Mouse (Mus musculus): Measurements from ENCODE around the gene Olfr1358. TPM values are rescaled to one million over a fixed set of nuclear protein-coding genes. Genes with fewer than 3 reads are reported as not detected.

Olfr1358 gene
- polyA plus RNA-seq, 1 experiment from 2014 or later: not detected

Small RNA genes lying within 50 kb of the gene (microRNA-seq; reads per million reads assigned to microRNA genes)
- not detected for gene Gm27541

Other genes starting within 250 kb of the Olfr1358 start
- 32.8 and 39.8 TPM in 2 replicates for gene Agpat3, start 164.9 kb upstream of the Olfr1358 start, polyA plus RNA-seq (2016; fragmentation: Nextera tagmentation; extraction: Ambion mirVana)
- gene Rrp1, start 104.4 kb upstream of the Olfr1358 start, polyA plus RNA-seq (2016; fragmentation: Nextera tagmentation; extraction: Ambion mirVana): 358 and 365 TPM in 2 replicates
- 142 and 149 TPM in 2 replicates for gene Cstb, start 91.8 kb upstream of the Olfr1358 start, polyA plus RNA-seq (2016; fragmentation: Nextera tagmentation; extraction: Ambion mirVana)
- 11.9 and 13.2 TPM in 2 replicates for gene Pdxk, start 52.5 kb upstream of the Olfr1358 start, polyA plus RNA-seq (2016; fragmentation: Nextera tagmentation; extraction: Ambion mirVana)
- 36.0 and 40.7 TPM in 2 replicates for gene Ilvbl, start 56.9 kb downstream of the Olfr1358 start, polyA plus RNA-seq (2016; fragmentation: Nextera tagmentation; extraction: Ambion mirVana)
- 19.1 and 19.3 TPM in 2 replicates for gene Syde1, start 74.5 kb downstream of the Olfr1358 start, polyA plus RNA-seq (2016; fragmentation: Nextera tagmentation; extraction: Ambion mirVana)
- gene Olfr1357, start 100.6 kb downstream of the Olfr1358 start, polyA plus RNA-seq (2016; fragmentation: Nextera tagmentation; extraction: Ambion mirVana): not detected in 2 replicates
- not detected in 2 replicates for gene Casp14, start 200.9 kb downstream of the Olfr1358 start, polyA plus RNA-seq (2016; fragmentation: Nextera tagmentation; extraction: Ambion mirVana)
- 0.13 and 0.16 TPM in 2 replicates for gene Ccdc105, start 235.6 kb downstream of the Olfr1358 start, polyA plus RNA-seq (2016; fragmentation: Nextera tagmentation; extraction: Ambion mirVana)

All from embryonic facial prominence, embryonic 10.5 days (tissue).